Mouse (Mus musculus): ENCODE measurements around the gene Fam98c. TPM values are rescaled to one million over a fixed set of nuclear protein-coding genes. Genes with fewer than 3 reads are reported as not detected.

The Fam98c gene
- polyA plus RNA-seq, 1 experiment from 2014 or later, result 30.0 TPM

DNA sequence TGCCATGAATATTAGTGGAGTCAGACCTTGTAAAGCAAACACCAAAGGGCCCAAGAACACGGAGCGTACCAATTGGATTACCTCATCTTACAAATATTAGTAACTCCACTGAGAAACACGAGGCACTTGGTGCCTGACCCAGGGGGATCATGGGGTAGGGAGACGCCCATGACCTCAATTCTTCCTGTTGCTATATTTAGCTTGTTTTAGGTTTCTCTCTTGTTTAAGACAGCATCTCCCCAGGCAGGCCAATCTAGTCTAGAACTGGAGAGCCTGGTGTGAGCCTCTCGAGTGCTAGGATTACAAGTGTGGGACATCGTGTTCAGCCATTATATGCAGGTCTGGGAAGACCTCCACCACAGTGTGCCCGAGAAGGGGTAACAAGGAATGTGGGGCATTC, 23.3 kb upstream of the Fam98c start:
- Histone ChIP-seq H3K36me3 (ENCODE audit: insufficient read depth, low read length) (peaks cover 17% of the 10 kb centered on the region; the same call in 1 of the 2 replicates), H3K27ac (peak overlapping the region; percentile 80; the same call in 1 of the 2 replicates), H3K4me3 (replicated peaks; ENCODE audit: low read depth, low read length) (peak overlapping the region; percentile 89), H3K4me2 (ENCODE audit: low read length) (peak overlapping the region; percentile 86), H3K4me1 (replicated peaks; ENCODE audit: insufficient read depth, low read length) (peaks cover 17% of the 10 kb centered on the region), H3K27me3 (ENCODE audit: insufficient read depth, low read length) (no peaks in the 10 kb centered on the region), H3K9me3 (replicated peaks; ENCODE audit: low read length) (no peaks in the 10 kb centered on the region), H3K9ac (ENCODE audit: low read depth, low read length) (peak overlapping the region; percentile 83)
- TF ChIP-seq CTCF (IDR thresholded peaks at IDR 0.05; ENCODE audit: low read depth), result no peak
- WGBS, result 24% methylated on average over 7 of the region's 7 CpGs
- ATAC-seq (replicated peaks; ENCODE audit: low FRiP score, low read depth) (no peak), DNase-seq (ENCODE audit: low spot score) (peak; percentile 35)

GRCm38 (mm10) chr7:29178106-29178505, 22.1 kb upstream of the Fam98c start:
- DNase-seq (ENCODE audit: low spot score), result no peak
- WGBS, result 90% methylated on average over 4 of the region's 4 CpGs

DNA sequence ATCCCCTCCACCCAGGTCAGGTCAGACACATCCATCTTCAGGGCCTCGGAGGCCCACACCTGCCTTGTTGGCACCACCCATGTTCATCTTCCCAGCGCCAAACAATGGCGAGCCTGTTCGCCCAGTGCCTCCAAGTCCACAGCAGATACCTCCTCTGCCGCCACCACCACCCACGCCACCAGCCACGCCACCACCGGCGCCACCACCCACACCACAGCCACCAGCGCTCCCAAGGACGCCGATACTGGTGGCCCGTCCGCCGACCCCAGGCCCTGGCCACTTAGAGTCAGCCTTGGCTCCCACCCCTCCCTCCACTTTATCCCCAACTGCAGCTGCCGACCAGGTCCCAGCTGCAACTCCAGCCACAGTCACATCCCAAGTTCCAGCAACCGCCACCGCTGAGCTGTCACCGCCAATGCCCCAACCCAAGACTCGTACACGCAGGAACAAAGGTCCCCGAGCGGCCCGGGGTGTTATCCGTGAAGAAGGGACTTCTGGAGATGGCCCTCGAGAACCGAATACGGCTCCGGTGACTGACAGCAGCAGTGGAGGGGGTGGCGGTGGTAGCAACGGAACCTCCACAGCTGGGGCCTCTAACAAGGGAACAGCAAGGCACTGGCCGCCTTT, 16.5 kb upstream of the Fam98c start:
- DNase-seq (ENCODE audit: low spot score) (no peak), ATAC-seq (replicated peaks; ENCODE audit: low FRiP score, low read depth) (no peak)
- Histone ChIP-seq H3K4me3 (replicated peaks; ENCODE audit: low read depth, low read length) (no peak overlapping the region), H3K9me3 (replicated peaks; ENCODE audit: low read length) (no peaks in the 10 kb centered on the region), H3K4me2 (ENCODE audit: low read length) (no peak overlapping the region), H3K27ac (no peak overlapping the region), H3K4me1 (replicated peaks; ENCODE audit: insufficient read depth, low read length) (peaks cover 13% of the 10 kb centered on the region), H3K27me3 (ENCODE audit: insufficient read depth, low read length) (peaks cover 11% of the 10 kb centered on the region), H3K9ac (ENCODE audit: low read depth, low read length) (no peak overlapping the region), H3K36me3 (ENCODE audit: insufficient read depth, low read length) (peaks cover 31% of the 10 kb centered on the region; the same call in 1 of the 2 replicates)
- TF ChIP-seq CTCF (IDR thresholded peaks at IDR 0.05; ENCODE audit: low read depth), result no peak
- WGBS, result 57% methylated on average over 32 of the region's 32 CpGs

More at GRCm38 (mm10) chr7:29178106-29178505, 22.1 kb upstream of the Fam98c start:
- ATAC-seq (replicated peaks; ENCODE audit: low FRiP score, low read depth), result no peak
- Histone ChIP-seq H3K4me1 (replicated peaks; ENCODE audit: insufficient read depth, low read length) (peaks cover 17% of the 10 kb centered on the region), H3K36me3 (ENCODE audit: insufficient read depth, low read length) (peaks cover 26% of the 10 kb centered on the region; the same call in 1 of the 2 replicates), H3K4me2 (ENCODE audit: low read length) (0 out of 2 replicates have a peak overlapping the region, but pooled peaks have one; percentile 86), H3K4me3 (replicated peaks; ENCODE audit: low read depth, low read length) (no peak overlapping the region), H3K9ac (ENCODE audit: low read depth, low read length) (no peak overlapping the region), H3K9me3 (replicated peaks; ENCODE audit: low read length) (no peaks in the 10 kb centered on the region), H3K27me3 (ENCODE audit: insufficient read depth, low read length) (peaks cover 3% of the 10 kb centered on the region; the same call in 1 of the 2 replicates), H3K27ac (no peak overlapping the region)
- TF ChIP-seq CTCF (IDR thresholded peaks at IDR 0.05; ENCODE audit: low read depth), result peak; percentile 38; the same call in 1 of the 2 replicates

GRCm38 (mm10) chr7:29171562-29172097, 15.6 kb upstream of the Fam98c start:
- H3K27me3 ChIP-seq (ENCODE audit: insufficient read depth, low read length), result peaks cover 11% of the 10 kb centered on the region
- no peaks in the 10 kb centered on the region for H3K9me3 ChIP-seq (replicated peaks; ENCODE audit: low read length)
- H3K9ac ChIP-seq (ENCODE audit: low read depth, low read length), result peak overlapping the region; percentile 52
- H3K4me3 ChIP-seq (replicated peaks; ENCODE audit: low read depth, low read length), result peak overlapping the region; percentile 77
- DNase-seq (ENCODE audit: low spot score), result no peak
- H3K4me2 ChIP-seq (ENCODE audit: low read length), result peak overlapping the region; percentile 88
- H3K27ac ChIP-seq, result no peak overlapping the region
- WGBS, result 4% methylated on average over 34 of the region's 34 CpGs
- no peak for TF ChIP-seq CTCF (IDR thresholded peaks at IDR 0.05; ENCODE audit: low read depth)
- ATAC-seq (replicated peaks; ENCODE audit: low FRiP score, low read depth), result no peak
- H3K4me1 ChIP-seq (replicated peaks; ENCODE audit: insufficient read depth, low read length), result peaks cover 13% of the 10 kb centered on the region
- H3K36me3 ChIP-seq (ENCODE audit: insufficient read depth, low read length), result peaks cover 31% of the 10 kb centered on the region; the same call in 1 of the 2 replicates

DNA sequence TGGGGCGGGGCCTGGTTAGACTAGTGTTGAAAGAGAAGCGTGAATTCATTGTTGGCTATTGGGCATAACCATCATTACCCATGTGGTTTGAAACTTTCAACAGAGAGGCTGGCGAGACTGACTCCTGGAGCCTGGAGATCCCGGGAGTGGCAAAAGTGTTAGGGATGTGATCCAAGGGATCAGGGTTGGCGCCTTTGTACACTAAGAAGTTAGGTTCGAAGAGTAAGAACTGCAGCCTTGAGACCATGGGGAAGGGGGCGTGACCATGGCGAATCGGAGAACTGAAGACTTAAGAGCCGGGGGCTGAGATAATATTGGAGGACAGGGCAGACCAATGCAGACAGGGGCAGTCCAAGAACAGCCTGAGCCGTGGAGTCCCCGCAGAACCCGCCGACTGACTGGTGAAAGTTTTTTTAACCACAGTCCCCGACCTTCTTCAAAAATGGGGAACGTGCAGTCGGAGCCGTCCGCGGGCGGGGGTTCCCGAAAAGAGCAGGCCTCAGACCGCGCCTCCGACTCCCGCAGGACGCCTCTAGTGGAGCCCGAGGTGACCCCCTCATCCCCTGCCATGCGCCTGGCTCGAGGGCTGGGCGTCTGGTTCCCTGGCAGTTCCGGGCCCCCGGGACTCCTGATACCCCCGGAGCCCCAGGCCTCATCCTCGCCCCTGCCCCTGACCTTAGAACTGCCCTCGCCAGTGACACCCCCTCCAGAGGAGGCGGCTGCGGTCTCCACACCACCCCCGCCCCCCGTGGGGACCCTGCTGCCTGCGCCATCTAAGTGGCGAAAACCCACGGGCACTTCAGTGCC, 14.9 kb upstream of the Fam98c start:
- DNase-seq (ENCODE audit: low spot score) (no peak), ATAC-seq (replicated peaks; ENCODE audit: low FRiP score, low read depth) (no peak)
- Histone ChIP-seq H3K9me3 (replicated peaks; ENCODE audit: low read length) (no peaks in the 10 kb centered on the region), H3K27me3 (ENCODE audit: insufficient read depth, low read length) (peaks cover 11% of the 10 kb centered on the region), H3K4me2 (ENCODE audit: low read length) (peak overlapping the region; percentile 88), H3K36me3 (ENCODE audit: insufficient read depth, low read length) (peaks cover 25% of the 10 kb centered on the region; the same call in 1 of the 2 replicates), H3K9ac (ENCODE audit: low read depth, low read length) (peak overlapping the region; percentile 52), H3K4me1 (replicated peaks; ENCODE audit: insufficient read depth, low read length) (peaks cover 13% of the 10 kb centered on the region), H3K27ac (no peak overlapping the region), H3K4me3 (replicated peaks; ENCODE audit: low read depth, low read length) (peak overlapping the region; percentile 77)
- no peak for TF ChIP-seq CTCF (IDR thresholded peaks at IDR 0.05; ENCODE audit: low read depth)
- 2% methylated on average over 43 of the region's 43 CpGs for WGBS

All from kidney, postnatal 0 days (tissue).